Mouse (Mus musculus) induced T-regulatory cell, adult 2 months (primary cell): ENCODE measurements around the gene 1110002E22Rik.

Experiments
- DNase-seq: peaks from one replicate; pipeline ENCODE4 v3.0.0-alpha.2; 2012; ENCODE audit warnings: low read depth

Gene 1110002E22Rik

GRCm38 (mm10) chr3:138063731-138064329 lies 1.0 kb upstream of the 1110002E22Rik start:
- DNase-seq = no peak

GRCm38 (mm10) chr3:138065930-138066329 lies 1.1 kb downstream of the 1110002E22Rik start:
- no peak for DNase-seq

- no peak for DNase-seq
Measured at GRCm38 (mm10) chr3:138066348-138066856, 1.6 kb downstream of the 1110002E22Rik start.

GRCm38 (mm10) chr3:138067288-138067687 lies 2.4 kb downstream of the 1110002E22Rik start, which contains the start of gene Gm5105:
Gene Gm5105, minus strand, starts transcription at chr3:138067388.
- DNase-seq = no peak

- DNase-seq = no peak
Measured at GRCm38 (mm10) chr3:138068103-138068502, 3.3 kb downstream of the 1110002E22Rik start.

- DNase-seq = no peak
Measured at GRCm38 (mm10) chr3:138069756-138070511, 5.1 kb downstream of the 1110002E22Rik start.

GRCm38 (mm10) chr3:138071004-138071403 lies 6.2 kb downstream of the 1110002E22Rik start:
- DNase-seq = no peak

- DNase-seq = no peak
Measured at GRCm38 (mm10) chr3:138071476-138072073, 6.7 kb downstream of the 1110002E22Rik start.

GRCm38 (mm10) chr3:138074214-138074613 lies 9.4 kb downstream of the 1110002E22Rik start:
- no peak for DNase-seq

- no peak for DNase-seq
Measured at GRCm38 (mm10) chr3:138075209-138075608, 10.4 kb downstream of the 1110002E22Rik start.

- no peak for DNase-seq
Measured at GRCm38 (mm10) chr3:138077476-138078340, 12.9 kb downstream of the 1110002E22Rik start.

- DNase-seq = no peak
Measured at GRCm38 (mm10) chr3:138078701-138079100, 13.8 kb downstream of the 1110002E22Rik start.

GRCm38 (mm10) chr3:138083073-138083637 lies 18.3 kb downstream of the 1110002E22Rik start:
- no peak for DNase-seq

- DNase-seq = no peak
Measured at GRCm38 (mm10) chr3:138083896-138084295, 19.0 kb downstream of the 1110002E22Rik start.

GRCm38 (mm10) chr3:138095301-138095700 lies 30.4 kb downstream of the 1110002E22Rik start:
- DNase-seq = no peak

GRCm38 (mm10) chr3:138095718-138096117 lies 30.9 kb downstream of the 1110002E22Rik start:
- DNase-seq = no peak

- DNase-seq = no peak
Measured at GRCm38 (mm10) chr3:138096263-138097028, 31.6 kb downstream of the 1110002E22Rik start.

GRCm38 (mm10) chr3:138097718-138098117 lies 32.9 kb downstream of the 1110002E22Rik start:
- no peak for DNase-seq

GRCm38 (mm10) chr3:138101936-138102335 lies 37.1 kb downstream of the 1110002E22Rik start:
- DNase-seq = no peak

- no peak for DNase-seq
Measured at GRCm38 (mm10) chr3:138103690-138104089, 38.8 kb downstream of the 1110002E22Rik start.

- no peak for DNase-seq
Measured at GRCm38 (mm10) chr3:138105056-138105455, 40.2 kb downstream of the 1110002E22Rik start.
